27 mouse cellular contexts compared by ENCODE assay signal in genomic region chr2:133400963-133401362, GRCm38 (mm10).
DNase-seq lines count a peak whose midpoint lies in the region; ATAC-seq lines count a peak whose summit lies in the region.
"Had no signal": no experiment of that assay in that cellular context is flagged by ENCODE, and none has a peak within 500 bp of the region (broad histone marks: within the 10 kb centered on the region; RNA-seq: fewer than 3 reads in every experiment).

No protein-coding gene starts in this region.

- DNase-seq in hindbrain, embryonic 11.5 days (ENCODE audit: low spot score) = peak; percentile 16
- DNase-seq in hindbrain, embryonic 14.5 days (ENCODE audit: low spot score) = no peak
- no peak for DNase-seq in midbrain, embryonic 10.5 days (ENCODE audit: low spot score)
- peak; percentile 20 for DNase-seq in retina, postnatal 1 day
- DNase-seq: adrenal gland, adult 2 months; B cell, adult 2 months; cerebellum, adult 18-20 months; cerebellum, postnatal 36 days; gastrocnemius, adult 2 months; heart, postnatal 36 days; kidney, adult 18-20 months; left cerebral cortex, postnatal 4 days; lung, embryonic 14.5 days; thymus, adult 2 months had no signal

- no peaks in the 10 kb centered on the region for H3K9me3 ChIP-seq in hindbrain, embryonic 11.5 days (ENCODE audit: control insufficient read depth, low read length)
- H3K9me3 ChIP-seq in hindbrain, embryonic 14.5 days (ENCODE audit: control insufficient read depth, low read length) = no peaks in the 10 kb centered on the region
- no peaks in the 10 kb centered on the region for H3K9me3 ChIP-seq in midbrain, embryonic 15.5 days
- no peaks in the 10 kb centered on the region for H3K9me3 ChIP-seq in midbrain, embryonic 10.5 days (replicated peaks)
- H3K9me3 ChIP-seq in forebrain, embryonic 15.5 days = no peaks in the 10 kb centered on the region
- H3K9me3 ChIP-seq: embryonic facial prominence, embryonic 13.5 days; heart, embryonic 15.5 days; limb, embryonic 15.5 days; neural tube, embryonic 13.5 days; stomach, embryonic 15.5 days had no signal

- WGBS in hindbrain, embryonic 11.5 days = 22% methylated on average over 3 of the region's 3 CpGs
- 4% methylated on average over 3 of the region's 3 CpGs for WGBS in hindbrain, embryonic 14.5 days
- WGBS in midbrain, embryonic 15.5 days = 12% methylated on average over 3 of the region's 3 CpGs
- 38% methylated on average over 3 of the region's 3 CpGs for WGBS in midbrain, embryonic 10.5 days
- 6% methylated on average over 3 of the region's 3 CpGs for WGBS in forebrain, embryonic 15.5 days

- H3K36me3 ChIP-seq in hindbrain, embryonic 11.5 days (ENCODE audit: control insufficient read depth, insufficient read depth, low read length) = no peaks in the 10 kb centered on the region
- H3K36me3 ChIP-seq in hindbrain, embryonic 14.5 days (replicated peaks; ENCODE audit: control insufficient read depth, insufficient read depth) = no peaks in the 10 kb centered on the region
- H3K36me3 ChIP-seq in midbrain, embryonic 15.5 days (replicated peaks) = no peaks in the 10 kb centered on the region
- H3K36me3 ChIP-seq in midbrain, embryonic 10.5 days = no peaks in the 10 kb centered on the region
- no peaks in the 10 kb centered on the region for H3K36me3 ChIP-seq in forebrain, embryonic 15.5 days
- H3K36me3 ChIP-seq: embryonic facial prominence, embryonic 13.5 days; heart, embryonic 15.5 days; limb, embryonic 15.5 days; neural tube, embryonic 13.5 days; stomach, embryonic 15.5 days had no signal

- ATAC-seq in hindbrain, embryonic 11.5 days (ENCODE audit: low FRiP score) = 0 out of 2 replicates have a peak, but pooled peaks have one; percentile 42
- no peak for ATAC-seq in hindbrain, embryonic 14.5 days (ENCODE audit: low FRiP score)
- no peak for ATAC-seq in midbrain, embryonic 15.5 days (replicated peaks)
- peak; percentile 68 for ATAC-seq in forebrain, embryonic 15.5 days (replicated peaks)
- no peak for ATAC-seq in CD4-positive, CD25-positive, alpha-beta regulatory T cell, adult 4 months
- ATAC-seq: inflammation-experienced regulatory T-cells, adult 6 months had no signal

- H3K27me3 ChIP-seq in hindbrain, embryonic 11.5 days (ENCODE audit: control insufficient read depth, insufficient read depth, low read length) = peaks cover 3% of the 10 kb centered on the region; the same call in 1 of the 2 replicates
- no peaks in the 10 kb centered on the region for H3K27me3 ChIP-seq in hindbrain, embryonic 14.5 days (ENCODE audit: control insufficient read depth, insufficient read depth, low read length)
- H3K27me3 ChIP-seq in midbrain, embryonic 15.5 days (replicated peaks) = 0 out of 2 replicates have a peak, but pooled peaks cover 12% of the 10 kb centered on the region
- peaks cover 82% of the 10 kb centered on the region for H3K27me3 ChIP-seq in midbrain, embryonic 10.5 days (ENCODE audit: low read depth, poor library complexity, severe bottlenecking)
- no peaks in the 10 kb centered on the region for H3K27me3 ChIP-seq in forebrain, embryonic 15.5 days
- H3K27me3 ChIP-seq: embryonic facial prominence, embryonic 13.5 days; heart, embryonic 15.5 days; limb, embryonic 15.5 days; neural tube, embryonic 13.5 days; stomach, embryonic 15.5 days had no signal

- no peak overlapping the region for H3K9ac ChIP-seq in hindbrain, embryonic 11.5 days (ENCODE audit: low read depth, low read length)
- H3K9ac ChIP-seq in hindbrain, embryonic 14.5 days = no peak overlapping the region
- no peak overlapping the region for H3K9ac ChIP-seq in midbrain, embryonic 15.5 days
- H3K9ac ChIP-seq in forebrain, embryonic 15.5 days (replicated peaks) = no peak overlapping the region
- H3K9ac ChIP-seq: embryonic facial prominence, embryonic 13.5 days; heart, embryonic 15.5 days; limb, embryonic 15.5 days; liver, embryonic 14.5 days; lung, embryonic 14.5 days; neural tube, embryonic 13.5 days; stomach, embryonic 15.5 days had no signal

- H3K4me1 ChIP-seq in hindbrain, embryonic 11.5 days (replicated peaks; ENCODE audit: control insufficient read depth, insufficient read depth, low read length) = no peaks in the 10 kb centered on the region
- peaks cover 4% of the 10 kb centered on the region; the same call in 1 of the 2 replicates for H3K4me1 ChIP-seq in hindbrain, embryonic 14.5 days (replicated peaks; ENCODE audit: control insufficient read depth, insufficient read depth, low read length)
- H3K4me1 ChIP-seq in midbrain, embryonic 15.5 days = 0 out of 2 replicates have a peak, but pooled peaks cover 6% of the 10 kb centered on the region
- peaks cover 16% of the 10 kb centered on the region for H3K4me1 ChIP-seq in midbrain, embryonic 10.5 days
- H3K4me1 ChIP-seq in forebrain, embryonic 15.5 days = peaks cover 6% of the 10 kb centered on the region; the same call in 1 of the 2 replicates
- H3K4me1 ChIP-seq: embryonic facial prominence, embryonic 13.5 days; heart, embryonic 15.5 days; limb, embryonic 15.5 days; neural tube, embryonic 13.5 days; stomach, embryonic 15.5 days had no signal

- H3K4me3 ChIP-seq in hindbrain, embryonic 11.5 days (ENCODE audit: low read depth, low read length) = no peak overlapping the region
- no peak overlapping the region for H3K4me3 ChIP-seq in hindbrain, embryonic 14.5 days (replicated peaks; ENCODE audit: low read length)
- no peak overlapping the region for H3K4me3 ChIP-seq in midbrain, embryonic 15.5 days
- no peak overlapping the region for H3K4me3 ChIP-seq in midbrain, embryonic 10.5 days
- H3K4me3 ChIP-seq in forebrain, embryonic 15.5 days = no peak overlapping the region
- H3K4me3 ChIP-seq: embryonic facial prominence, embryonic 13.5 days; erythroblast, embryonic 14.5 days; gastrocnemius, adult 2 months; heart, embryonic 15.5 days; left cerebral cortex, adult 2 months; limb, embryonic 15.5 days; neural tube, embryonic 13.5 days; stomach, embryonic 15.5 days had no signal

- no peak overlapping the region for H3K27ac ChIP-seq in hindbrain, embryonic 11.5 days (ENCODE audit: low read depth, low read length)
- H3K27ac ChIP-seq in hindbrain, embryonic 14.5 days = no peak overlapping the region
- H3K27ac ChIP-seq in midbrain, embryonic 15.5 days = no peak overlapping the region
- H3K27ac ChIP-seq in midbrain, embryonic 10.5 days (replicated peaks) = no peak overlapping the region
- H3K27ac ChIP-seq in forebrain, embryonic 15.5 days (replicated peaks) = no peak overlapping the region
- H3K27ac ChIP-seq: embryonic facial prominence, embryonic 13.5 days; gastrocnemius, adult 2 months; heart, embryonic 15.5 days; kidney, postnatal 0 days; left cerebral cortex, adult 2 months; limb, embryonic 15.5 days; liver, embryonic 14.5 days; neural tube, embryonic 13.5 days; stomach, embryonic 15.5 days had no signal

- no peak overlapping the region for H3K4me2 ChIP-seq in hindbrain, embryonic 11.5 days (replicated peaks; ENCODE audit: low read depth, low read length)
- H3K4me2 ChIP-seq in hindbrain, embryonic 14.5 days (replicated peaks) = no peak overlapping the region
- H3K4me2 ChIP-seq in midbrain, embryonic 15.5 days = peak overlapping the region; percentile 19; the same call in 1 of the 2 replicates
- peak overlapping the region; percentile 10; the same call in 1 of the 2 replicates for H3K4me2 ChIP-seq in forebrain, embryonic 15.5 days (replicated peaks)
- H3K4me2 ChIP-seq: embryonic facial prominence, embryonic 13.5 days; heart, embryonic 15.5 days; limb, embryonic 15.5 days; lung, embryonic 14.5 days; neural tube, embryonic 13.5 days; stomach, embryonic 15.5 days had no signal

Comparison
In these comparisons a context has a peak if more than half of its experiments do, and no peak if none do; other contexts are left out.
1. ATAC-seq: peak in hindbrain, embryonic 11.5 days (single experiment) and forebrain, embryonic 15.5 days (single experiment); none in hindbrain, embryonic 14.5 days (single experiment), midbrain, embryonic 15.5 days (single experiment) and CD4-positive, CD25-positive, alpha-beta regulatory T cell, adult 4 months (single experiment).
2. DNase-seq: peak in hindbrain, embryonic 11.5 days (single experiment) and retina, postnatal 1 day (single experiment); none in hindbrain, embryonic 14.5 days (single experiment) and midbrain, embryonic 10.5 days (single experiment).
3. H3K4me2 ChIP-seq: peak in midbrain, embryonic 15.5 days (single experiment) and forebrain, embryonic 15.5 days (single experiment); none in hindbrain, embryonic 11.5 days (single experiment) and hindbrain, embryonic 14.5 days (single experiment).